Mouse (Mus musculus) thymus, adult 2 months (tissue): ENCODE results near the gene Saysd1. TPM values are rescaled to one million over a fixed set of nuclear protein-coding genes. Genes with fewer than 3 reads are reported as not detected.

Experiments used
- DNase-seq: peaks from one replicate; pipeline ENCODE4 v3.0.0; 2021
- H3K27ac ChIP-seq: fragments of 200-500 bp; 2 replicates; pipeline ENCODE4 v1.5.1; 2012; ENCODE audit warnings: low read length, control low read depth; ENCODE audit not compliant: control insufficient read depth, insufficient read depth
- H3K27me3 ChIP-seq: fragments of 200-500 bp; 2 replicates; pipeline ENCODE4 v1.6.1; 2012; ENCODE audit warnings: mild to moderate bottlenecking, low read length, moderate library complexity, mixed read lengths; ENCODE audit not compliant: control insufficient read depth, insufficient read depth
- H3K36me3 ChIP-seq: fragments of 200-500 bp; 2 replicates; pipeline ENCODE4 v1.6.1; 2012; ENCODE audit warnings: mild to moderate bottlenecking, low read length, moderate library complexity; ENCODE audit not compliant: control insufficient read depth, insufficient read depth
- H3K4me1 ChIP-seq: fragments of 200-500 bp; replicated peaks from 2 replicates; pipeline ENCODE4 v1.6.1; 2012; ENCODE audit warnings: low read length; ENCODE audit not compliant: control insufficient read depth, insufficient read depth
- H3K4me3 ChIP-seq: fragments of 200-500 bp; 2 replicates; pipeline ENCODE4 v1.5.1; 2012; ENCODE audit warnings: mild to moderate bottlenecking, low read length, control low read depth, moderate library complexity; ENCODE audit not compliant: control insufficient read depth, insufficient read depth
- CTCF ChIP-seq: fragments of 200-500 bp; IDR thresholded peaks from 2 replicates; pipeline ENCODE4 v1.5.1; 2012; ENCODE audit warnings: mild to moderate bottlenecking, control low read depth, low read length, moderate library complexity, borderline replicate concordance; ENCODE audit not compliant: control insufficient read depth, poor library complexity, insufficient read depth; ENCODE audit errors: extremely low read depth
- POLR2A ChIP-seq: fragments of 200-500 bp; IDR thresholded peaks from 2 replicates; pipeline ENCODE4 v1.6.1; 2012; ENCODE audit warnings: mild to moderate bottlenecking, low read length, control low read depth, moderate library complexity; ENCODE audit not compliant: control insufficient read depth, poor library complexity, insufficient read depth; ENCODE audit errors: extremely low read depth
- WGBS: fragments of 180-500 bp; shearing (Covaris S2); methylation state at CpG from one replicate; pipeline ENCODE4 v1.1.7; 2018; 5-methylcytosine and 5-hydroxymethylcytosine counted together
- polyA plus RNA-seq: library from polyadenylated mRNA; depleted of rRNA; stranded (reverse); fragments of >200 nt; gene quantifications from 2 replicates; pipeline ENCODE4 v1.2.3, GENCODE M21; 2012

Gene Saysd1
- polyA plus RNA-seq, 1 experiment = 14.6 TPM

- H3K36me3 ChIP-seq = no peaks in the 10 kb centered on the region
- no peak overlapping the region for H3K27ac ChIP-seq
- H3K27me3 ChIP-seq = no peaks in the 10 kb centered on the region
- no peaks in the 10 kb centered on the region for H3K4me1 ChIP-seq
- WGBS = 100% methylated on average over 4 of the region's 4 CpGs
- DNase-seq = no peak
- no peak overlapping the region for H3K4me3 ChIP-seq
- TF ChIP-seq POLR2A = no peak
- TF ChIP-seq CTCF = no peak
Measured at GRCm38 (mm10) chr14:20144093-20144492, 5.8 kb upstream of the Saysd1 start.

GRCm38 (mm10) chr14:20134965-20135671 lies 3.2 kb downstream of the Saysd1 start:
- no peak for DNase-seq
- 96% methylated on average over 10 of the region's 10 CpGs for WGBS

DNA sequence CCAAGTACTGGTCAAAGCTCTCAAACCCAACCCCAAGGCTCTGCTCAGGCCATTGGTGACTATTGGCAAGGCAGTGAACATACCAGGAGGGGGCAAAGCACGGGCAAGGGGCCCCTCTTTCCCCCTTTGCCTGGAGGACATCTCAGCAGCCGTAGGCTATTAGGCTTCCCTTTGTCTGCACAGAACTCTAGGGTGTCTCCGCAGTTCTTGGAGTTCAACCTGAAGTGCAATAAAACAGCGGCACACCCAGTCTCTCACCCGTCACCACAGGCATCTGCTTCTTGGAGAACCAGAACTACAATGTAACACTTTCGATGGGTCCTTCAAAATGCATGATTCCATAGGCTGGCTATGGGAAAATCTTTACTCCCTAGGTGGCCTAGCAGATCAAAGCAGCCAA lies 10.2 kb downstream of the Saysd1 start:
- WGBS = 91% methylated on average over 6 of the region's 6 CpGs
- Histone ChIP-seq H3K36me3 (no peaks in the 10 kb centered on the region), H3K4me3 (no peak overlapping the region), H3K4me1 (no peaks in the 10 kb centered on the region), H3K27ac (no peak overlapping the region), H3K27me3 (no peaks in the 10 kb centered on the region)
- TF ChIP-seq CTCF (no peak), POLR2A (no peak)
- DNase-seq = no peak

More at GRCm38 (mm10) chr14:20134965-20135671, 3.2 kb downstream of the Saysd1 start:
- Histone ChIP-seq H3K27me3 (no peaks in the 10 kb centered on the region), H3K27ac (no peak overlapping the region), H3K4me1 (no peaks in the 10 kb centered on the region; the same call in 1 of the 2 replicates), H3K36me3 (no peaks in the 10 kb centered on the region), H3K4me3 (no peak overlapping the region)
- no peak for TF ChIP-seq CTCF
- no peak for TF ChIP-seq POLR2A

DNA sequence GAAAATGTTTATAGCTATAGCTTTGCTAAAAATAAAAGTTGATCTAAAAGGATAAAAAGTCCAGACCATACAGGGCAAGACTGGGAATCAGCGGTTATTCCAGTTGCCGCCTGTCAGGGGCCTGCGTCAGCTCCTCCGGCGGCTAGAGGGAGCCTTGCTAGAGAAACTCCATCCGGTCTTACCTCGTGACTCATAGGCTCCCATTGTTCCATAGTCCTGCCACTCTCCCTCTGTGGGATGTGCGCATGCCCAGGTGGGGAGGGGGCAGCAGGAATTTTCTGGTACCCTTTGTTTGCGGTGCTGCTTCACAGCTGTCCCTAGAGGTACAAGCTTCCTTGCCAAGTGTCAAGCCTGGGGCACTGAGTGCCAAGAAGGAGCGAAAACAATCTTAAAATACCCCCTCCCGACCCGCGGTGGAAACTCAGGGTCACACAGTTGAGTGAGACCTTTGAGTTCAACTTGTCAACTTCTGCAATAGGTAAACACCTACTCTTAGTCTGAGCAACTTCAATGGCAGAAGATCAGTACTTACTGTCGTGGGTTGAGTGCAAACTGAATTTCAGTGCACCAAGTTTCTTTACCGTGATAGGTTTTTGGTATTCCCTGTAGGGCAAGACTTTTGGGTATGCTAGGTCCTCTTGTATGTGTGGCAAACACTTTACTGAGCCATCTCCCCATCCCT lies 10.8 kb downstream of the Saysd1 start:
- no peaks in the 10 kb centered on the region for H3K36me3 ChIP-seq
- TF ChIP-seq CTCF = no peak
- TF ChIP-seq POLR2A = no peak
- no peak overlapping the region for H3K27ac ChIP-seq
- no peaks in the 10 kb centered on the region for H3K27me3 ChIP-seq
- H3K4me1 ChIP-seq = no peaks in the 10 kb centered on the region
- H3K4me3 ChIP-seq = no peak overlapping the region
- DNase-seq = no peak
- 95% methylated on average over 15 of the region's 15 CpGs for WGBS

DNA sequence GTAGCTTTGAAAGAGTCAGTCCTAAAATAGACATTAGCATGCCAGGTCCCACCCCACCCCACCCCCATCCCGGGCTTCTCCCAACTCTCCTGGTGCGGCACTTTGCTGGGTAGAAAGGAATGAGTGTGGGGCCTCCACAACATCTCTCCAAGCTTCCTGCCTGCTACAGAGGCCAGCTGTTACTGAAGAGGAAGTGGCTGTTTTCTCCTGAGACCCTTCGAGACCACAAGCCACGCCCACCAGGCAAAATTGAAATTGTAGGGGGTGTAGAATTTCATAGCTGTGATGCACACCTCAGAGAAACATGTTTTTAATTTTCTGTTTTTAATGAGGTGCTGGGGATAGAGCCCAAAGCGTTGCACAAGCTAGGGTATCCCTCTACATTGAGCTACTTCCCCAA lies 17.5 kb downstream of the Saysd1 start:
- TF ChIP-seq CTCF (no peak), POLR2A (no peak)
- H3K27ac ChIP-seq = peak overlapping the region; percentile 20; the same call in 1 of the 2 replicates
- no peaks in the 10 kb centered on the region for H3K27me3 ChIP-seq
- H3K36me3 ChIP-seq = no peaks in the 10 kb centered on the region
- 4% methylated on average over 5 of the region's 5 CpGs for WGBS
- peaks cover 12% of the 10 kb centered on the region for H3K4me1 ChIP-seq
- DNase-seq = peak; percentile 71
- no peak overlapping the region for H3K4me3 ChIP-seq

- peaks cover 16% of the 10 kb centered on the region for H3K4me1 ChIP-seq
- 97% methylated on average over 11 of the region's 11 CpGs for WGBS
Measured at GRCm38 (mm10) chr14:20120012-20120411, 18.3 kb downstream of the Saysd1 start.

More at GRCm38 (mm10) chr14:20120012-20120411, 18.3 kb downstream of the Saysd1 start:
- TF ChIP-seq POLR2A (no peak), CTCF (no peak)
- Histone ChIP-seq H3K36me3 (no peaks in the 10 kb centered on the region), H3K27me3 (no peaks in the 10 kb centered on the region), H3K4me3 (no peak overlapping the region), H3K27ac (no peak overlapping the region)
- no peak for DNase-seq
